Mouse (Mus musculus) ZHBTc4 (cell line): ENCODE data around the gene Zdhhc14.

ENCODE experiments used
- DNase-seq: peaks from one replicate; pipeline ENCODE4 v3.0.0-alpha.2; 2011; ENCODE audit warnings: low read depth, low spot score

The Zdhhc14 gene

GRCm38 (mm10) chr17:5770265-5771249 lies 278.2 kb downstream of the Zdhhc14 start:
- DNase-seq = peak; percentile 82

- DNase-seq = no peak
Measured at GRCm38 (mm10) chr17:5780213-5780975, 288.0 kb downstream of the Zdhhc14 start.

- DNase-seq = no peak
Measured at GRCm38 (mm10) chr17:5785238-5785637, 292.9 kb downstream of the Zdhhc14 start.

- no peak for DNase-seq
Measured at GRCm38 (mm10) chr17:5792164-5792791, 299.9 kb downstream of the Zdhhc14 start.

GRCm38 (mm10) chr17:5793593-5793992 lies 301.2 kb downstream of the Zdhhc14 start:
- DNase-seq = no peak

- no peak for DNase-seq
Measured at GRCm38 (mm10) chr17:5794276-5794675, 301.9 kb downstream of the Zdhhc14 start.

GRCm38 (mm10) chr17:5795369-5795768 lies 303.0 kb downstream of the Zdhhc14 start:
- no peak for DNase-seq

GRCm38 (mm10) chr17:5795878-5796277 lies 303.5 kb downstream of the Zdhhc14 start:
- DNase-seq = peak; percentile 84

GRCm38 (mm10) chr17:5797124-5797760 lies 304.9 kb downstream of the Zdhhc14 start:
- DNase-seq = no peak

GRCm38 (mm10) chr17:5798221-5798801 lies 306.0 kb downstream of the Zdhhc14 start:
- no peak for DNase-seq

GRCm38 (mm10) chr17:5798900-5799299 lies 306.5 kb downstream of the Zdhhc14 start:
- no peak for DNase-seq

GRCm38 (mm10) chr17:5799396-5800021 lies 307.2 kb downstream of the Zdhhc14 start:
- no peak for DNase-seq

GRCm38 (mm10) chr17:5800254-5800653 lies 307.9 kb downstream of the Zdhhc14 start:
- no peak for DNase-seq

- DNase-seq = no peak
Measured at GRCm38 (mm10) chr17:5800824-5801560, 308.6 kb downstream of the Zdhhc14 start.

GRCm38 (mm10) chr17:5801761-5802655 lies 309.7 kb downstream of the Zdhhc14 start:
- no peak for DNase-seq

GRCm38 (mm10) chr17:5802656-5802955 lies 310.2 kb downstream of the Zdhhc14 start:
- no peak for DNase-seq
